Comparison of ENCODE assay signal across 8 mouse cellular contexts in the genomic region with DNA sequence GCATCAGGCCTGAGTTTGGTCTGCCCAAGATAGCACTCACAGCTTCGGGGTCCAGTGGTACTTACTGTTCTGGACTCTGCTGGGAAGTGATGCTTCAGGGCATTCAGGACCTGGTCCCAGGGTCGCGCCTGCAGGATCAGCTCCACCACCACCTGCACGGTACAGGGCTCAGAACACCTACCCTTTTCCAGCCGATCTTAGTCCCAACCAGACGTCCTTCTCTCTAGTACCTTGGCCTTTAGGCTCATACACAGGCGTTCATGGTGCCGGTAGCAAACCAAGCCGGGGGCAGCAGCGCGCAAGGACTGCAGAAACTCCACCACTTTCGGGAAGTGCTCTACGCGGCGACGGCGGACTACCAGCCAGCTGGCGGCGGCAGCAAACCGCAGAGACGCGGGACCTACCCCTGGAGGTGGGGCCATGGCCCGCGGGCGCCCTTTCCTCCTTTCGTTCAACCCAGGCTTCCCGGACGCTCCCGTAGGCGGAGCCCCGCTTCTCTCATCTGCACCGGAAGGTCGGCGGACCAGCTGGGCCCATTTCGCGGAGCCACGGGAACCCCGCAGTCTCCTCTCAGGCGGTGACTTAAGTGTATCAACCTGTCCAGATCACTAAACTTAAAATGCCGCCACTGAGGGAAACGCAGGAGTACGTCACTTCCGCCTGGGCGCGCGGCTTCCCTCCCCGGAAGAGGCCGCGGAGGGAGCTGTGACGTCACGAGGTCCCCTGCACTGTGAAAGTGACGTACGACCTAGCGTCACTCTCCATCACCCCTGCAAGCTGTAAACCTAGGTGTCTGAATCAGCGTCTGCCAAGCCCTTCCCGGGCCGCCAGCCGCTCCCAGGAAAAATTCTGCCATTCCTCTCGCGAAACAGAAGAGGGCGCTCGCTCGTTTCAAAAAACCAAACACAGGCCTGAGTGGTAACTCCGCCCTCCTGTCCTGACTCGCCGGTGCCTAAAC. TPM values are rescaled to one million over a fixed set of nuclear protein-coding genes. Genes with fewer than 3 reads are reported as not detected.
A peak's percentile ranks its signal among the peaks of the same experiment; 100 is the strongest.
DNase-seq lines count a peak whose midpoint lies in the region; ATAC-seq lines count a peak whose summit lies in the region.

Gene Tinf2, minus strand, starts transcription at position 661 of the 958 bp plus-strand sequence.

- peaks cover 3% of the 10 kb centered on the region; the same call in 1 of the 2 replicates for H3K36me3 ChIP-seq in hindbrain, embryonic 11.5 days (ENCODE audit: control insufficient read depth, insufficient read depth, low read length)

- H3K9me3 ChIP-seq in hindbrain, embryonic 11.5 days (ENCODE audit: control insufficient read depth, low read length), result no peaks in the 10 kb centered on the region

- WGBS in hindbrain, embryonic 11.5 days, result under 1% methylated on average over 66 of the region's 66 CpGs

- no peak within 1 kb of the TSS for H3K27ac ChIP-seq in hindbrain, embryonic 11.5 days (ENCODE audit: low read depth, low read length)

- no peaks in the 10 kb centered on the region for H3K4me1 ChIP-seq in hindbrain, embryonic 11.5 days (replicated peaks; ENCODE audit: control insufficient read depth, insufficient read depth, low read length)

- peak within 1 kb of the TSS; percentile 74 for H3K4me3 ChIP-seq in hindbrain, embryonic 11.5 days (ENCODE audit: low read depth, low read length)

- H3K9ac ChIP-seq in hindbrain, embryonic 11.5 days (ENCODE audit: low read depth, low read length), result peak within 1 kb of the TSS; percentile 71

- H3K4me2 ChIP-seq in hindbrain, embryonic 11.5 days (replicated peaks; ENCODE audit: low read depth, low read length), result peak within 1 kb of the TSS; percentile 74

- H3K27me3 ChIP-seq in hindbrain, embryonic 11.5 days (ENCODE audit: control insufficient read depth, insufficient read depth, low read length), result no peaks in the 10 kb centered on the region

- DNase-seq in Muller cell, postnatal 12 days (ENCODE audit: inconsistent ontology term), result peak; percentile 97
- peak; percentile 98 for DNase-seq in cerebellum, adult 9-11 months
- DNase-seq in frontal cortex, adult 2 months (ENCODE audit: extremely low spot score in 1 of 2, low spot score in 1 of 2), result peak; percentile 94 to 98
- peak; percentile 98 for DNase-seq in hindbrain, embryonic 11.5 days (ENCODE audit: low spot score)
- DNase-seq in layer of hippocampus, postnatal 10 days (ENCODE audit: low spot score in 2 of 2), result peak; percentile 95
- peak; percentile 95 for DNase-seq in lung, postnatal 10 days
- peak; percentile 90 for DNase-seq in ovary, postnatal 36 days (ENCODE audit: low spot score)
- peak; percentile 94 for DNase-seq in thymus, postnatal 25 days

- ATAC-seq in hindbrain, embryonic 11.5 days (ENCODE audit: low FRiP score), result peak; percentile 99

RNA-seq across cellular contexts. Expression of gene Tinf2, which starts in this region (rescaled TPM):
- polyA plus RNA-seq in frontal cortex, adult 2 months (2012; rRNA removed), result 19.2 and 21.7 TPM in 2 replicates
- polyA plus RNA-seq in hindbrain, embryonic 11.5 days (2014; fragmentation: Nextera tagmentation; extraction: Ambion mirVana), result 52.7 and 63.1 TPM in 2 replicates
- 10 to 100 TPM; 18.4 to 23.9 TPM for total RNA-seq in layer of hippocampus, postnatal 10 days (2021)
